Mouse (Mus musculus) frontal cortex, postnatal 36 days (tissue): ENCODE measurements around the gene Tpp1.
A peak's percentile ranks its signal among the peaks of the same experiment; 100 is the strongest.

Experiments used
- DNase-seq, 2 experiments: peaks; one replicate each; pipeline ENCODE4 v3.0.0; 2022; ENCODE audit warnings: low spot score in 2 of 2

Gene Tpp1

GRCm38 (mm10) chr7:105728701-105729428 lies 23.2 kb downstream of the Tpp1 start:
- peak in 1 of 2 experiments; percentile 37 for DNase-seq

DNA sequence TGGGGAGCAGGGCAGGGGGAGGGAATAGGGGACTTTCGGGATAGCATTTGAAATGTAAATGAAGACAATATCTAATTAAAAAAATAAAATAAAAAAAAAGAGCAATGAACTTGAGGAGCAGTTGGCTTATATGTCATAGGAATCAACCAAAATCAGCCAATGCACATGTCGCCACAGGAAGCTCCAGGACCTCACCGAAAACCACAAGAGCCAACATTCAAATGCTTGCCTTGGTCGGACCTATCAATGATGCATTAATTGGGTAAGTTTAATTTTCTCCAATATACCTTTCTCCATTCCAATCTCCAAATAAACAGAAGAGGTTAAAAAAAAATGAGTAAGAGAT lies 25.1 kb downstream of the Tpp1 start:
- DNase-seq: no peak

- DNase-seq: peak; percentile 31 to 70
Observed at GRCm38 (mm10) chr7:105726144-105726979, 25.7 kb downstream of the Tpp1 start.

DNA sequence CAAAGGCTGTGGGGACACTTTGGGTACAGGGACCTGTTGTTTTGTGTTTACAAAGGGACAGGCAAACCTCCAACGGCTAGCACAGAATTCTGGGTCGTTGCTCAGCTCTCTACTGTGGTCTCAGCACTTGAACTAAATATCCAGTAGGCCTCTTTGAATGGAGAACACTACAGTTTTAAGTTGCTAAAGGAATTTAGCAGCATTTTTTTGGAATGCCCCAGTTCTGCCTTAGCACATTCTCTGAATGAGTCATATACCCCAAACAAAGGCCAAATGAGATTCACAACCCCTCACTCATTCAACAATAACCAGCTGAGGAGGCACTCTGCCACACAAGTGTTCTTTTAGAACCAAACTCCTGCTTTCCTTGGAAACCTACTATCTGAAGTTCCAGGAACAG lies 30.1 kb downstream of the Tpp1 start:
- DNase-seq: no peak

DNA sequence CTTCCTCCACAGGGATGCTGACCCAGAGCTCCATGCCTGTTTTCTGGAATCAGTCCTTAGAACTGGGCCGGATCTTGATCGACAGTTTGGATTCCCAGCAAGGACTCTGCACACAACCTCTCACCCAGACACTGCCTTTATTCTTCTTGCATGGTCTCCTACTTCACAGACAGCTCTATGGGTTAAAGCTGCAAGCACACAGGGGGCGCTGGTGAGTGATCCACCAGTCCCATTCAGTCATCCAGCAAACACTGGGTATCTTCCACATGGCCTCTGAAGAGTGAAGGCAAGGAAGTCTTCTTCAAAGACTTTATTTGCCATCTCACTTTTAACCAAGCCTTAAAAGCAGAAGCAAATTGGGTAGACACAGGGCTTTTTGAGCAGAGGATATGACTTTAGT lies 36.7 kb downstream of the Tpp1 start:
- DNase-seq: no peak

DNA sequence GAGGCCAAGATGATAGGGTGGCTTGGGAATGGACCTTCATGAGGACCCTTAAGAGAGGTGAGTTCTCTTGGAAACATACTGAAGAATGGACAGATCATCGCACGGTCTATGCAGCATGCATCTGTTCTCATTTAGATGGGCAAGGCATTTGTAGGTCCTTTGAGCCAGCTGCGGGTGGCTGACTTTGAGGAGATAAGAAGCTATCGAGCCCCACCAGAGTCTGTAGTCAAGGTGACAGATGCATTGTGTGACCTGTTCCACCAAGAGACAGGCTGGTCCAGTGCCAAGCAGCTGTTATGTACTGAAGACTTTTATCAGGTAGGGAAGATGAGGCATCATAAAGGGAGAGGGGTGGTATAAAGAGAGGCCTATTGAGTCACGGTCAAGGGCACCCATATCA lies 43.3 kb downstream of the Tpp1 start:
- no peak for DNase-seq

GRCm38 (mm10) chr7:105703816-105704215 lies 48.2 kb downstream of the Tpp1 start:
- no peak for DNase-seq

DNA sequence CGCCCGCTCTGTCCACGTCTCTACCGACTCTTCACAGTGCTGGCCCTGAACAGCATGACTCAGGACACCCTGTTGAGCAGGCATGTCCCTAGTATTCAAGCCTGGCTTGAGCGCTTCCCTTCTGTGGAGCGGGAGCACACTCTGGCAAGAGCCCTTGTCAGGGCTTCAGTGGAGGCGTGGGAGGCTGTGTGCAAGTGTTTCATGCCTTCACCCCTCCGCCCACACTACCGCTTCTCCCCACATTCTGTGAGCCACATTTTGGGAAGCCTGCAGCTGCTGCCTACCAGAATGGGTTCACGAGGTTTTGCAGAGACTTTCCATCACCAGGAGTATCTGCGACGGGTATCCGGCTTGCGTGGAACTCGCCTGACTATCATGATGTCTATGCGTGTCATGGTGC lies 48.9 kb downstream of the Tpp1 start:
- peak; percentile 13 to 30 for DNase-seq
